Mouse (Mus musculus): ENCODE measurements at regions not wholly inside any gene's neighbourhood (a gene's known extent, or its start where the extent isn't known, plus 50 kb on each side); places are given as distances from the start of the nearest gene placed in this dataset.
"Not testable (repeated sequence)": the region's sequence is repeated elsewhere in the genome, so short reads cannot be mapped to it uniquely, and the experiment has no call there.

GRCm38 (mm10) chr1:154018241-154018640 lies 118.2 kb upstream of the Teddm2 start:
- no peak for DNase-seq (ENCODE audit: low read depth)

- DNase-seq (ENCODE audit: low read depth) = no peak
Measured at GRCm38 (mm10) chr1:154024301-154024700, 124.3 kb upstream of the Teddm2 start.

GRCm38 (mm10) chr1:154027303-154027702 lies 127.3 kb upstream of the Teddm2 start:
- DNase-seq (ENCODE audit: low read depth) = no peak

- DNase-seq (ENCODE audit: low read depth) = no peak
Measured at GRCm38 (mm10) chr1:154029826-154030225, 129.8 kb upstream of the Teddm2 start.

- peak; percentile 68 for DNase-seq (ENCODE audit: low read depth)
Measured at GRCm38 (mm10) chr1:154032669-154033099, 132.7 kb upstream of the Teddm2 start.

- no peak for DNase-seq (ENCODE audit: low read depth)
Measured at GRCm38 (mm10) chr1:154033958-154034606, 134.1 kb upstream of the Teddm2 start.

- DNase-seq (ENCODE audit: low read depth) = no peak
Measured at GRCm38 (mm10) chr1:154036729-154037270, 136.8 kb upstream of the Teddm2 start.

- no peak for DNase-seq (ENCODE audit: low read depth)
Measured at GRCm38 (mm10) chr1:154038241-154038640, 138.2 kb upstream of the Teddm2 start.

GRCm38 (mm10) chr1:154040907-154041306 lies 140.9 kb upstream of the Teddm2 start:
- DNase-seq (ENCODE audit: low read depth) = no peak

- no peak for DNase-seq (ENCODE audit: low read depth)
Measured at GRCm38 (mm10) chr1:154042956-154043355, 142.9 kb upstream of the Teddm2 start.

- DNase-seq (ENCODE audit: low read depth) = no peak
Measured at GRCm38 (mm10) chr1:154044712-154045111, 144.7 kb upstream of the Teddm2 start.

GRCm38 (mm10) chr1:154045951-154046350 lies 145.9 kb upstream of the Teddm2 start:
- DNase-seq (ENCODE audit: low read depth) = no peak

GRCm38 (mm10) chr1:154053641-154054040 lies 147.3 kb upstream of the Zfp648 start:
- no peak for DNase-seq (ENCODE audit: low read depth)

GRCm38 (mm10) chr1:154054874-154055273 lies 146.1 kb upstream of the Zfp648 start:
- no peak for DNase-seq (ENCODE audit: low read depth)

- not testable (repeated sequence) for DNase-seq (ENCODE audit: low read depth)
Measured at GRCm38 (mm10) chr1:154061397-154061796, 139.6 kb upstream of the Zfp648 start.

- peak; percentile 24 for DNase-seq (ENCODE audit: low read depth)
Measured at GRCm38 (mm10) chr1:154061851-154062250, 139.1 kb upstream of the Zfp648 start.

GRCm38 (mm10) chr1:154062666-154063065 lies 138.3 kb upstream of the Zfp648 start:
- DNase-seq (ENCODE audit: low read depth) = no peak

- no peak for DNase-seq (ENCODE audit: low read depth)
Measured at GRCm38 (mm10) chr1:154064633-154065032, 136.4 kb upstream of the Zfp648 start.

- DNase-seq (ENCODE audit: low read depth) = peak; percentile 15
Measured at GRCm38 (mm10) chr1:154065336-154066329, 135.4 kb upstream of the Zfp648 start.

- DNase-seq (ENCODE audit: low read depth) = no peak
Measured at GRCm38 (mm10) chr1:154067856-154068255, 133.1 kb upstream of the Zfp648 start.

GRCm38 (mm10) chr1:154074270-154074669 lies 126.7 kb upstream of the Zfp648 start:
- no peak for DNase-seq (ENCODE audit: low read depth)

GRCm38 (mm10) chr1:154076684-154077475 lies 124.1 kb upstream of the Zfp648 start:
- peak; percentile 23 for DNase-seq (ENCODE audit: low read depth)

Data from NIH3T3 (cell line).